Mouse (Mus musculus) midbrain, postnatal 0 days (tissue): ENCODE results near the gene Slc16a10. TPM values are rescaled to one million over a fixed set of nuclear protein-coding genes. Genes with fewer than 3 reads are reported as not detected.
A peak's percentile ranks its signal among the peaks of the same experiment; 100 is the strongest.

ENCODE experiments used
- ATAC-seq: fragments of 200-750 bp; cut with Nextera tagmentation; 2 replicates; pipeline ENCODE4 v1.8.0; 2017; ENCODE audit warnings: moderate number of reproducible peaks, mild to moderate bottlenecking, moderate TSS enrichment, moderate library complexity; ENCODE audit not compliant: low FRiP score
- DNase-seq: peaks from one replicate; pipeline ENCODE4 v3.0.0-alpha.2; 2015; ENCODE audit warnings: low spot score
- H3K27ac ChIP-seq: fragments of 300-500 bp; sonication (generic); 2 replicates; pipeline ENCODE4 v1.5.1; 2014; ENCODE audit warnings: low read depth, mild to moderate bottlenecking, low read length, mixed read lengths
- H3K27me3 ChIP-seq: fragments of 300-500 bp; sonication (generic); 2 replicates; pipeline ENCODE4 v1.6.1; 2014; ENCODE audit warnings: low read length, control low read depth, mixed read lengths; ENCODE audit not compliant: insufficient read depth
- H3K36me3 ChIP-seq: fragments of 300-500 bp; sonication (generic); 2 replicates; pipeline ENCODE4 v1.6.1; 2014; ENCODE audit warnings: low read length, control low read depth, mixed read lengths; ENCODE audit not compliant: insufficient read depth
- H3K4me1 ChIP-seq: fragments of 300-500 bp; sonication (generic); 2 replicates; pipeline ENCODE4 v1.6.1; 2014; ENCODE audit warnings: mild to moderate bottlenecking, control low read depth, antibody characterized with exemption, low read length, mixed read lengths; ENCODE audit not compliant: insufficient read depth
- H3K4me2 ChIP-seq: fragments of 300-500 bp; sonication (generic); 2 replicates; pipeline ENCODE4 v1.6.1; 2014; ENCODE audit warnings: low read depth, mild to moderate bottlenecking, low read length, mixed read lengths; ENCODE audit not compliant: poor library complexity, severe bottlenecking
- H3K4me3 ChIP-seq: fragments of 300-500 bp; sonication (generic); 2 replicates; pipeline ENCODE4 v1.5.1; 2014; ENCODE audit warnings: low read depth, mild to moderate bottlenecking, low read length, moderate library complexity
- H3K9ac ChIP-seq: fragments of 300-500 bp; sonication (generic); replicated peaks from 2 replicates; pipeline ENCODE4 v1.6.1; 2014; ENCODE audit warnings: mild to moderate bottlenecking, low read length, moderate library complexity, mixed read lengths; ENCODE audit not compliant: poor library complexity, severe bottlenecking
- H3K9me3 ChIP-seq: fragments of 300-500 bp; sonication (generic); 2 replicates; pipeline ENCODE4 v1.6.1; 2016; ENCODE audit warnings: low read length, control low read depth
- CTCF ChIP-seq: IDR thresholded peaks from 2 replicates; pipeline ENCODE4 v1.5.1; 2016; ENCODE audit warnings: antibody characterized with exemption, mild to moderate bottlenecking
- WGBS: fragments of 180-500 bp; shearing (Covaris S2); extraction: QIAGEN DNeasy Blood & Tissue Kit; methylation state at CpG from one replicate; pipeline ENCODE4 v1.1.7; 2014; 5-methylcytosine and 5-hydroxymethylcytosine counted together
- polyA plus RNA-seq: library from polyadenylated mRNA; unstranded; fragments of >200 nt; fragmentation: Nextera tagmentation; extraction: Ambion mirVana; gene quantifications from 2 replicates; pipeline ENCODE4 v1.2.1, GENCODE M21; 2015
- total RNA-seq: library from RNA; depleted of rRNA; stranded (reverse); fragments of >200 nt; gene quantifications from 2 replicates; pipeline ENCODE4 v1.2.3, GENCODE M21; 2014

The Slc16a10 gene
- total and polyA plus RNA-seq, 2 experiments from 2014 or later: 2.2 TPM

DNA sequence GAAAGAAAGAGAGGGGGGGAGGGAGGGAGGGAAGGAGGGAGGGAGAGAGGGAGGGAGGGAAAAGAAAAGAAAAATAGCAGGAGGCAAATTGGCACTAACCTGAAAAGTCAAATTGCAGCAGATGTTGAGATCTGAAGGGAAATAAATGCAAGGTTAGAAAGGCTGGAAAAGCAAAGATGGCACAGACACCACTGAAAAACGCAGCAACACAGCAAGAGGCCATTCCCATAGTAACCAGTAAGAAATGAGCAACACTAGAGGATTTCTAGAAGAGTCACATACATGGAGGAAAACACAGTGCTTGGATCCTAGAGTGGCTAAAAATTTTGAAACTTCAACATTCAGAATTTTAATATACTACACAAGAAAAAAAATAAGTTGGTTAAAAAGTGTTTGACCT lies 74.5 kb downstream of the Slc16a10 start:
- no peaks in the 10 kb centered on the region for H3K27me3 ChIP-seq
- TF ChIP-seq CTCF: no peak
- DNase-seq: peak; percentile 21
- no peaks in the 10 kb centered on the region for H3K4me1 ChIP-seq
- H3K4me3 ChIP-seq: no peak overlapping the region
- 26% methylated on average over 1 of the region's 1 CpGs for WGBS
- no peak overlapping the region for H3K27ac ChIP-seq
- no peak overlapping the region for H3K4me2 ChIP-seq
- ATAC-seq: no peak
- no peak overlapping the region for H3K9ac ChIP-seq
- H3K9me3 ChIP-seq: no peaks in the 10 kb centered on the region
- no peaks in the 10 kb centered on the region for H3K36me3 ChIP-seq

GRCm38 (mm10) chr10:40067071-40067470 lies 75.0 kb downstream of the Slc16a10 start:
- no peak overlapping the region for H3K4me2 ChIP-seq
- no peaks in the 10 kb centered on the region for H3K9me3 ChIP-seq
- no peak overlapping the region for H3K9ac ChIP-seq
- no peaks in the 10 kb centered on the region for H3K36me3 ChIP-seq
- 71% methylated on average over 1 of the region's 1 CpGs for WGBS
- H3K27ac ChIP-seq: no peak overlapping the region
- ATAC-seq (no peak), DNase-seq (no peak)
- H3K4me3 ChIP-seq: no peak overlapping the region
- no peak for TF ChIP-seq CTCF
- H3K4me1 ChIP-seq: no peaks in the 10 kb centered on the region
- H3K27me3 ChIP-seq: no peaks in the 10 kb centered on the region

- Histone ChIP-seq H3K9me3 (no peaks in the 10 kb centered on the region), H3K36me3 (no peaks in the 10 kb centered on the region), H3K9ac (no peak overlapping the region), H3K4me3 (no peak overlapping the region), H3K4me2 (no peak overlapping the region), H3K4me1 (no peaks in the 10 kb centered on the region), H3K27me3 (no peaks in the 10 kb centered on the region), H3K27ac (no peak overlapping the region)
- DNase-seq (no peak), ATAC-seq (no peak)
- 29% methylated on average over 3 of the region's 3 CpGs for WGBS
- TF ChIP-seq CTCF: no peak
Observed at GRCm38 (mm10) chr10:40065357-40065756, 76.7 kb downstream of the Slc16a10 start.

DNA sequence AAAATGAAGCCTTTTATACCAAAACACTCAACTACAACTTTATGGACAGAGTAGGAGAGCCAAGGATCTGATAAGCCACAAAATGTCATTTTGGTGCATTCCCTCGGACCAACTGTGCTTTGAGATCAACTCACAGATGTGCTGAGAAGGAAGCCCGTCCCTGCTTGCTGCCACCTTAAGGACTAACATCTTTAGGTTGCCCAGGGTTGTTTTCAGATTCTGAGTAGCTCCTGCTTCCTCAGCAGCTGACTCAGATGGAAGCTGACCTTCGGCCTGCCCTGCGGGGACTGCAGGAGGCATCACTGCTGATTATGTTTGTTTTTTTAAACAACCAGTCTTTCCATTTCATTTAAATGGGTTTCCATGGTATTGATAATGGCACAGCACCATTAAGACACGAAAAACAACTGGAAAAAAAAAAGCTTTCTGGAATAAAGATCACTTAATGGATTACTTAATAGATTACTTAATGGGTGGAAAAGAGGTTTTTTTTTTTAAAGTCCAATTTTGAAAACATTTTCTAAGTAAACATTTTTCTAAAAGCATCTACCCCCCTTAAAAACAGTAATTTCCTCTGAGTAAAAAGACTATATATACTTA lies 78.7 kb downstream of the Slc16a10 start:
- Histone ChIP-seq H3K4me3 (no peak overlapping the region), H3K36me3 (no peaks in the 10 kb centered on the region), H3K27ac (no peak overlapping the region), H3K4me1 (no peaks in the 10 kb centered on the region), H3K9me3 (no peaks in the 10 kb centered on the region), H3K4me2 (no peak overlapping the region), H3K27me3 (no peaks in the 10 kb centered on the region), H3K9ac (no peak overlapping the region)
- no peak for TF ChIP-seq CTCF
- no peak for DNase-seq
- no peak for ATAC-seq
- WGBS: 45% methylated on average over 5 of the region's 5 CpGs

DNA sequence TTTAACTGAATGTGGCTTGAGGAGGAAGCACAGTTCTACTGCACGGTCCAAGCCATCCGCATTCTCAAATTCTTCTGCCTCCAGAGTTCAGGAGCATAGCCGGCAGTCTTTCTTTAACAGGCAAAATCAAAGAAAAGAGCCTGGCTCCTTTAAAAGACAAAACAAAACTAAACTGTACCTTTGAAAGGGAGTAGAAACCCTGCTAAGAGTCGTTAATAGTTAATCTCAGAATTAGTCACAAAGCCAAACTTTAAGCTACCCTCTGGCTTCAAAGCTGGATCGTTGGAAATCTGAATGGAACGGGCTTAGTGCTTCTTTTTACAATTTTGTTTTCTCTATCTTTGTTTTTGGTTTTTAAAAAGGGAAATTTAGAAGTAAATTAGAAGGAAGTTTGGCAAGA lies 79.2 kb downstream of the Slc16a10 start:
- TF ChIP-seq CTCF: no peak
- Histone ChIP-seq H3K36me3 (no peaks in the 10 kb centered on the region), H3K4me3 (no peak overlapping the region), H3K27me3 (no peaks in the 10 kb centered on the region), H3K9ac (no peak overlapping the region), H3K9me3 (no peaks in the 10 kb centered on the region), H3K27ac (no peak overlapping the region), H3K4me1 (no peaks in the 10 kb centered on the region), H3K4me2 (no peak overlapping the region)
- DNase-seq (no peak), ATAC-seq (no peak)
- 30% methylated on average over 6 of the region's 6 CpGs for WGBS

GRCm38 (mm10) chr10:40061926-40062325 lies 80.1 kb downstream of the Slc16a10 start:
- Histone ChIP-seq H3K27ac (no peak overlapping the region), H3K4me1 (no peaks in the 10 kb centered on the region), H3K4me2 (no peak overlapping the region), H3K36me3 (no peaks in the 10 kb centered on the region), H3K9me3 (no peaks in the 10 kb centered on the region), H3K27me3 (no peaks in the 10 kb centered on the region), H3K4me3 (no peak overlapping the region), H3K9ac (no peak overlapping the region)
- no peak for DNase-seq
- no peak for TF ChIP-seq CTCF
- 84% methylated on average over 5 of the region's 5 CpGs for WGBS
- no peak for ATAC-seq
